Mouse (Mus musculus) Muller cell, postnatal 12 days (primary cell): ENCODE measurements around the gene Dmtf1.

Experiments used
- DNase-seq: peaks from one replicate; pipeline ENCODE4 v3.0.0-alpha.2; 2015; ENCODE audit errors: inconsistent ontology term

Gene Dmtf1

GRCm38 (mm10) chr5:9107296-9108089 lies 54.1 kb downstream of the Dmtf1 start:
- DNase-seq = no peak

GRCm38 (mm10) chr5:9106806-9107205 lies 54.8 kb downstream of the Dmtf1 start:
- no peak for DNase-seq

- DNase-seq = no peak
Observed at GRCm38 (mm10) chr5:9103958-9104357, 57.6 kb downstream of the Dmtf1 start.

- no peak for DNase-seq
Observed at GRCm38 (mm10) chr5:9102696-9103095, 58.9 kb downstream of the Dmtf1 start.

GRCm38 (mm10) chr5:9100849-9101801 lies 60.5 kb downstream of the Dmtf1 start:
- DNase-seq = peak; percentile 83

GRCm38 (mm10) chr5:9100207-9100848 lies 61.2 kb downstream of the Dmtf1 start, which contains the start of gene Tmem243:
Tmem243 (plus strand) TSS chr5:9100668.
- peak; percentile 95 for DNase-seq

- DNase-seq = no peak
Observed at GRCm38 (mm10) chr5:9093490-9093889, 68.1 kb downstream of the Dmtf1 start.

GRCm38 (mm10) chr5:9092716-9093115 lies 68.9 kb downstream of the Dmtf1 start:
- no peak for DNase-seq

GRCm38 (mm10) chr5:9090493-9091106 lies 71.0 kb downstream of the Dmtf1 start:
- no peak for DNase-seq

GRCm38 (mm10) chr5:9086924-9087719 lies 74.5 kb downstream of the Dmtf1 start:
- no peak for DNase-seq

GRCm38 (mm10) chr5:9079773-9080501 lies 81.6 kb downstream of the Dmtf1 start:
- no peak for DNase-seq

GRCm38 (mm10) chr5:9073177-9073854 lies 88.3 kb downstream of the Dmtf1 start:
- DNase-seq = peak; percentile 79

- no peak for DNase-seq
Observed at GRCm38 (mm10) chr5:9071360-9071759, 90.2 kb downstream of the Dmtf1 start.

- DNase-seq = no peak
Observed at GRCm38 (mm10) chr5:9069599-9070209, 91.9 kb downstream of the Dmtf1 start.

- peak; percentile 91 for DNase-seq
Observed at GRCm38 (mm10) chr5:9068886-9069285, 92.7 kb downstream of the Dmtf1 start.
